In the genomic region with DNA sequence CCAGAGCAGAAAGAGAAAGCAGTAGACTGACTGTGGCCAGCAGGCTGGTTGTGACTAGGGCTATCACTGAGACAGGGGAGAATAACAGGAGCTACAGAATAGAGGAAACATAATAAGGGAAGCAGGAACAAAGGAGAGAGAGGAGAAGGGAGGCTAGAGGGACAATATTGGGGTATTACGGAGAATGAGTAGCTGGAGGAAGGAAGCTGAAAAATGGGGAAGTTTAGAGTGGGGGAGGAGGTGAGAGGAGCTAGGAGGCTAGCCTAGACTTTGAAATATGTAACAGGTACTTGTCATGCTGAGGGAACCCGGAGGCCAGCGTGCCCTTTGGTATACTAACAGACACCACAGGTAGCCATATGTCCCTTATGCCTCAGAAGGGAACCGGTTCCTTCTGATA, we compare ENCODE assay signal across 19 mouse cellular contexts. TPM values are rescaled to one million over a fixed set of nuclear protein-coding genes. Genes with fewer than 3 reads are reported as not detected.
"Had no signal": no experiment of that assay in that cellular context is flagged by ENCODE, and none has a peak within 500 bp of the region (broad histone marks: within the 10 kb centered on the region; RNA-seq: fewer than 3 reads in every experiment).

No protein-coding gene starts in this region.

- DNase-seq: lung, adult 18-20 months; lung, embryonic 14.5 days; lung, postnatal 10 days; lung, postnatal 4 days; midbrain, embryonic 14.5 days; retina, postnatal 1 day; right cerebral cortex, adult 18-20 months; right cerebral cortex, postnatal 14 days; thymus, adult 2 months; thymus, postnatal 25 days; thymus, postnatal 4 days had no signal

- H3K9ac ChIP-seq: lung, embryonic 14.5 days; midbrain, embryonic 12.5 days; neural tube, embryonic 13.5 days; neural tube, embryonic 15.5 days; stomach, embryonic 15.5 days had no signal

- H3K4me1 ChIP-seq: midbrain, embryonic 10.5 days; midbrain, embryonic 12.5 days; neural tube, embryonic 13.5 days; neural tube, embryonic 15.5 days; stomach, embryonic 15.5 days had no signal

- H3K27ac ChIP-seq: midbrain, embryonic 10.5 days; midbrain, embryonic 12.5 days; neural tube, embryonic 13.5 days; neural tube, embryonic 15.5 days; stomach, embryonic 15.5 days; stomach, postnatal 0 days had no signal

- H3K36me3 ChIP-seq: midbrain, embryonic 10.5 days; midbrain, embryonic 12.5 days; neural tube, embryonic 13.5 days; neural tube, embryonic 15.5 days; stomach, embryonic 15.5 days had no signal

- H3K9me3 ChIP-seq: midbrain, embryonic 10.5 days; midbrain, embryonic 12.5 days; neural tube, embryonic 13.5 days; neural tube, embryonic 15.5 days; stomach, embryonic 15.5 days had no signal

- ATAC-seq: midbrain, embryonic 16.5 days had no signal

- H3K4me3 ChIP-seq: midbrain, embryonic 10.5 days; midbrain, embryonic 12.5 days; myocyte; neural tube, embryonic 13.5 days; neural tube, embryonic 15.5 days; stomach, embryonic 15.5 days had no signal

- H3K4me2 ChIP-seq: lung, embryonic 14.5 days; midbrain, embryonic 12.5 days; neural tube, embryonic 13.5 days; neural tube, embryonic 15.5 days; stomach, embryonic 15.5 days had no signal

- H3K27me3 ChIP-seq: midbrain, embryonic 12.5 days; neural tube, embryonic 13.5 days; neural tube, embryonic 15.5 days; stomach, embryonic 15.5 days had no signal

RNA-seq across cellular contexts. Expression of gene Prom1, which starts 25.7 kb away (rescaled TPM):
- polyA plus RNA-seq: myocyte had no signal
